Mouse (Mus musculus) frontal cortex, adult (tissue): ENCODE results near the gene Kmt5a.

Source experiments
- ATAC-seq: cut with Nextera tagmentation; 2 replicates; pipeline ENCODE4 v1.9.2; 2017; ENCODE audit warnings: mild to moderate bottlenecking, moderate library complexity, mixed read lengths; ENCODE audit not compliant: low TSS enrichment

Gene Kmt5a

GRCm38 (mm10) chr5:124439447-124440093, at the start of gene Kmt5a:
Gene Kmt5a (plus strand): TSS chr5:124439930.
- ATAC-seq: peak; percentile 96

GRCm38 (mm10) chr5:124392412-124392811, 47.3 kb upstream of the Kmt5a start:
- no peak for ATAC-seq

GRCm38 (mm10) chr5:124393726-124394125, 46.0 kb upstream of the Kmt5a start:
- no peak for ATAC-seq

GRCm38 (mm10) chr5:124410808-124411207, 28.9 kb upstream of the Kmt5a start:
- no peak for ATAC-seq

GRCm38 (mm10) chr5:124412163-124412562, 27.6 kb upstream of the Kmt5a start:
- ATAC-seq: no peak

GRCm38 (mm10) chr5:124418903-124419302, 20.8 kb upstream of the Kmt5a start:
- ATAC-seq: no peak

- no peak for ATAC-seq
Measured at GRCm38 (mm10) chr5:124421786-124422185, 17.9 kb upstream of the Kmt5a start.

GRCm38 (mm10) chr5:124424200-124424722, 15.5 kb upstream of the Kmt5a start:
- ATAC-seq: no peak

- peak; percentile 62 for ATAC-seq
Measured at GRCm38 (mm10) chr5:124424723-124425411, 14.9 kb upstream of the Kmt5a start.

- ATAC-seq: peak; percentile 91
Measured at GRCm38 (mm10) chr5:124425412-124426259, 14.1 kb upstream of the Kmt5a start, which contains the start of gene Sbno1. Gene Sbno1 (minus strand): TSS chr5:124426001.

GRCm38 (mm10) chr5:124426475-124427071, 13.2 kb upstream of the Kmt5a start:
- no peak for ATAC-seq

GRCm38 (mm10) chr5:124432398-124433012, 7.2 kb upstream of the Kmt5a start:
- ATAC-seq: peak; percentile 74

- ATAC-seq: no peak
Measured at GRCm38 (mm10) chr5:124433048-124433447, 6.7 kb upstream of the Kmt5a start.

- ATAC-seq: no peak
Measured at GRCm38 (mm10) chr5:124438229-124438628, 1.5 kb upstream of the Kmt5a start.

- ATAC-seq: no peak
Measured at GRCm38 (mm10) chr5:124438746-124439145, 984 bp upstream of the Kmt5a start.

GRCm38 (mm10) chr5:124440094-124440701, 468 bp downstream of the Kmt5a start:
- peak; percentile 41; the same call in 1 of the 2 replicates for ATAC-seq

GRCm38 (mm10) chr5:124442628-124443027, 2.9 kb downstream of the Kmt5a start:
- ATAC-seq: no peak

- no peak for ATAC-seq
Measured at GRCm38 (mm10) chr5:124444208-124444607, 4.5 kb downstream of the Kmt5a start.

GRCm38 (mm10) chr5:124444661-124445561, 5.2 kb downstream of the Kmt5a start:
- peak; percentile 77 for ATAC-seq
